Mouse (Mus musculus): ENCODE measurements around the gene Prkch. TPM values are rescaled to one million over a fixed set of nuclear protein-coding genes. Genes with fewer than 3 reads are reported as not detected.

Gene Prkch
- polyA plus RNA-seq, 1 experiment from 2014 or later: 0.13 TPM

- POLR2A ChIA-PET: no interaction called here
- no peak for TF ChIP-seq CTCF (IDR thresholded peaks at IDR 0.05)
- no peak for DNase-seq (ENCODE audit: low read depth, low spot score)
Measured at GRCm38 (mm10) chr12:73821176-73821575, 236.6 kb downstream of the Prkch start.

GRCm38 (mm10) chr12:73822331-73822730 is 237.7 kb downstream of the Prkch start:
- no peak for TF ChIP-seq CTCF (IDR thresholded peaks at IDR 0.05)
- ChIA-PET CTCF (no interaction called here), POLR2A (no interaction called here)

More at GRCm38 (mm10) chr12:73821176-73821575, 236.6 kb downstream of the Prkch start:
- in situ Hi-C loops (cut with MboI; ENCODE audit: low pct_unique_long_range_greater_than_20kb): no loop called here
- CTCF ChIA-PET: no interaction called here
- no peak for ATAC-seq
- no peaks in the 10 kb centered on the region for H3K27me3 ChIP-seq

DNA sequence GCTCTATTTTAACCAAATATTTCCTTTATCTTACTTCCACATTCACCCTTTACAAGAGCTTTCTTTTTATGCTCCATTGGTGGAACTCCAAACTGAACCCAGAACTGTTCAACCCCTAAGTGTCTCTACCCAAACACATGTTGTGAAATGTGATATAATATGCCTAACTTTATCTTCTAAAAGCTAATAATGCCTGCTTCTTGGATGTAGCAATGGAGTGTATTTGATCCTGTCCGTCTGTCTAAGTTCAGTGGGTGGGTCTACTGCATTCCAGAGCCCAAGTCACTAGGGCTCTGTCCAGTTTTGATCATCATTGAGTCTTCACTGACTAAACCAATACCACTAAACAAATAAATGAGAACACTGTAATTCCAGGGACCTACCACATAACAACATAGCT is 240.2 kb downstream of the Prkch start:
- in situ Hi-C loops (cut with MboI; ENCODE audit: low pct_unique_long_range_greater_than_20kb): no loop called here
- DNase-seq (ENCODE audit: low read depth, low spot score): no peak
- no peaks in the 10 kb centered on the region for H3K27me3 ChIP-seq
- no peak for ATAC-seq
- CTCF ChIA-PET: no interaction called here
- POLR2A ChIA-PET: no interaction called here
- TF ChIP-seq CTCF (IDR thresholded peaks at IDR 0.05): no peak

More at GRCm38 (mm10) chr12:73822331-73822730, 237.7 kb downstream of the Prkch start:
- no peak for DNase-seq (ENCODE audit: low read depth, low spot score)
- no peaks in the 10 kb centered on the region for H3K27me3 ChIP-seq
- in situ Hi-C loops (cut with MboI; ENCODE audit: low pct_unique_long_range_greater_than_20kb): no loop called here
- no peak for ATAC-seq

Other genes with a start within 250 kb of the Prkch start
- not detected for gene Tmem30b, start 38.4 kb upstream of the Prkch start, polyA plus RNA-seq (2021)